Mouse (Mus musculus) heart, postnatal 4 days (tissue): ENCODE data around the gene Col15a1. TPM values are rescaled to one million over a fixed set of nuclear protein-coding genes. Genes with fewer than 3 reads are reported as not detected.

Experiments used
- DNase-seq: peaks from one replicate; pipeline ENCODE4 v3.0.0; 2021
- total RNA-seq, 2 experiments: library from RNA; stranded (reverse); gene quantifications; 2 replicates each; pipeline ENCODE4 v1.2.3; 2021

The Col15a1 gene
- total RNA-seq, 2 experiments from 2014 or later = 165 to 183 TPM

DNA sequence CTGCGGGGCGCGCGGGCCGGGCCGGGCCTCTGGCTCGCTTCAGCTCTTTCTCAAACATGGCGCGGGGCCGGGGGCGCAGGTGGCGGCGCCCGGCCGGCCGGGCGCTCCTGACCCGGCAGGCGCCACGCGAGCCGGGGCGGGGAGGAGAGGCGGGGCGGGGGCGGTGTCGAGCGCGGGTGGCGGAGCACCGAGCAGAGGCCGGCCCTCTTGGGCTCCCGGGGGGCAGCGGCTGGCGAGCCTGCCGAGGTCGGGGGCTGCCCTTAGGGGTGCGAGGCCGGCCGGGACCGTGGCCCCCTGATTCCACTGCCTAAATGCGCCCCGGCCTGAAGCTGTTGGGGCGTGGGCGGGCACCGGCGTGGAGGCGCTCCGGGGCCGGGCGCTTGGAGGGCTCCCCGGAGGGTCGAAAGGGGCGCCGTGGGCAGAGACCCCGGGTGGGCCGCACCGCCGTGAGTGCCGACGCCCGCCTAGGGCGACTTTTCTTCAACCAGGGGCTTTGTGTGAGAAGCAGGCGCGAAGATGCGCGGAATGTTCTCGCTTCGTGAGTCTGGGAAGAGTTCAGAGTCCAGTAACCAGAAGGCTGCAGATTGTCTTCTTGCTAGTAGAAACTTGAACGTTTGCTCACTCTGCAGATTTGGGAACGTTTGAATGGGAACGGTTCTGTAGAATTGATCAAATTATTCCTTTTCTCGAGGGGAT is 145.6 kb downstream of the Col15a1 start:
- DNase-seq = peak; percentile 77

DNA sequence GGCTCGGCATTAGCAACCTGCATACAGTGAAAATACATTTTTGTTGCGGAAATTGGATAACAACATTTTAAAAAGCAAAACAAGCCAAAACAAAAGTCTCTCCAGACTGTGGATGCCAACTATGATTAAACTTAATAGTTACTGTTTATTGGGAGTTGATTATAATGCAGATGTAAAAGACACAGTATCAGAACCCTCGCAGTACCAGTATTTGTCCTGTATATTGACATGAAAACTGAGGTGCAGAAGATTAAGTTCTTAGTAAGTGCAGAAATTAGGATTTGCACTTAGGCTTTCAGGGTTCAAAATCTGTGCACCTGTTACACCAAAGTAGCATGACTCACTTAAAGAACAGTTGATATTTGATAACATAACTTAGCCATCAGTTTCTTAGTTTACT is 146.3 kb downstream of the Col15a1 start:
- no peak for DNase-seq

DNA sequence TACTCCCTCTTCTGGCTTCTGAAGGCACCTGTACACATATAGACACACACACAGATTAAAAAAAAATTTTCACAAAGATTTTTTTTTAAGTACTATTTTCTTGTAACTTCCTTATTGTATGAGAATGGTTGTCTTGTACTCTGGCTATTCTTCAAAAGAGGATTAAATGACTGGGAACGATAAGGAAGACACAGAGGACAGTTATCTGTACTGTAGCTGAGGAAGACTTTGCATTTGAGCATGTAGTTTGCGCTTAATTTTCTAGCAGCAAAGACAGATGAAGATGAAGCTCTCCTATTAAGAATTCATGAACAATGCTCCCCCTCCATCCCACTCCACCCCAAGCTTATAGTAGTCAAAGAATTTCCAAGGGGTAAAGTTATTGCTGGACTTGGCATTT is 154.7 kb downstream of the Col15a1 start:
- no peak for DNase-seq

Other genes starting within 250 kb of the Col15a1 start
- under 1 TPM in 1 of 2 experiments, not detected in 1; 0.19 TPM for gene Gabbr2, start 216.3 kb upstream of the Col15a1 start, total RNA-seq
- gene Anks6, start 150.7 kb upstream of the Col15a1 start, total RNA-seq = 1 to 10 TPM; 5.1 to 5.5 TPM
- gene Galnt12, start 116.3 kb upstream of the Col15a1 start, total RNA-seq = 1 to 10 TPM in 1 of 2 experiments, under 1 TPM in 1; 0.83 to 1.4 TPM
- gene Tgfbr1, start 145.1 kb downstream of the Col15a1 start, total RNA-seq = 10 to 100 TPM; 24.4 to 25.5 TPM